Mouse (Mus musculus) gastrocnemius, postnatal 36 days (tissue): ENCODE measurements around the gene Tnnc2. TPM values are rescaled to one million over a fixed set of nuclear protein-coding genes. Genes with fewer than 3 reads are reported as not detected.

Experiments used
- DNase-seq, 2 experiments: peaks; one replicate each; pipeline ENCODE4 v3.0.0; 2022
- intact Hi-C: fragments of 180-260 bp; cut with DNase I; formaldehyde crosslinking; loops from one replicate; pipeline ENCODE4 v1.15.1; 2025
- total RNA-seq, 2 experiments: library from RNA; stranded (reverse); gene quantifications; 2 replicates each; pipeline ENCODE4 v1.2.3; 2021

Gene Tnnc2
- total RNA-seq, 2 experiments from 2014 or later: 16,945 to 17,744 TPM

GRCm38 (mm10) chr2:164777246-164778014, 2.3 kb downstream of the Tnnc2 start:
- intact Hi-C loops: no loop called here
- DNase-seq: peak in 1 of 2 experiments; percentile 18

- intact Hi-C loops: no loop called here
- no peak for DNase-seq
These were observed 3.0 kb downstream of the Tnnc2 start for GRCm38 (mm10) chr2:164776801-164777200.

- intact Hi-C loops: no loop called here
These were observed 3.6 kb downstream of the Tnnc2 start for GRCm38 (mm10) chr2:164776130-164776529.

GRCm38 (mm10) chr2:164773989-164774364, 5.8 kb downstream of the Tnnc2 start:
- intact Hi-C loops: no loop called here

More at GRCm38 (mm10) chr2:164776130-164776529, 3.6 kb downstream of the Tnnc2 start:
- DNase-seq: no peak

GRCm38 (mm10) chr2:164773229-164773988, 6.4 kb downstream of the Tnnc2 start:
- intact Hi-C loops: no loop called here
- DNase-seq: peak in 1 of 2 experiments; percentile 27

More at GRCm38 (mm10) chr2:164773989-164774364, 5.8 kb downstream of the Tnnc2 start:
- no peak for DNase-seq

- intact Hi-C loops: no loop called here
- DNase-seq: peak in 1 of 2 experiments; percentile 11
These were observed 8.6 kb downstream of the Tnnc2 start for GRCm38 (mm10) chr2:164771123-164771522.

- intact Hi-C loops: no loop called here
- peak in 1 of 2 experiments; percentile 6 for DNase-seq
These were observed 9.5 kb downstream of the Tnnc2 start for GRCm38 (mm10) chr2:164770279-164770678.

GRCm38 (mm10) chr2:164769258-164770037, 10.3 kb downstream of the Tnnc2 start, which contains the start of gene Ube2c:
Gene Ube2c (plus strand): TSS chr2:164769898.
- DNase-seq: peak; percentile 96 to 97
- intact Hi-C loops: no loop called here

- no peak for DNase-seq
- intact Hi-C loops: no loop called here
These were observed 11.8 kb downstream of the Tnnc2 start for GRCm38 (mm10) chr2:164767812-164768540.

- DNase-seq: no peak
- intact Hi-C loops: no loop called here
These were observed 13.9 kb downstream of the Tnnc2 start for GRCm38 (mm10) chr2:164765841-164766240.

GRCm38 (mm10) chr2:164762593-164762992, 17.2 kb downstream of the Tnnc2 start:
- intact Hi-C loops: no loop called here

GRCm38 (mm10) chr2:164761971-164762370, 17.8 kb downstream of the Tnnc2 start:
- DNase-seq: no peak
- intact Hi-C loops: no loop called here

More at GRCm38 (mm10) chr2:164762593-164762992, 17.2 kb downstream of the Tnnc2 start:
- DNase-seq: no peak

GRCm38 (mm10) chr2:164761502-164761901, 18.3 kb downstream of the Tnnc2 start:
- intact Hi-C loops: no loop called here

GRCm38 (mm10) chr2:164760059-164760833, 19.5 kb downstream of the Tnnc2 start:
- intact Hi-C loops: no loop called here
- DNase-seq: no peak

More at GRCm38 (mm10) chr2:164761502-164761901, 18.3 kb downstream of the Tnnc2 start:
- no peak for DNase-seq

- no peak for DNase-seq
- intact Hi-C loops: no loop called here
These were observed 21.1 kb downstream of the Tnnc2 start for GRCm38 (mm10) chr2:164758692-164759091.

- intact Hi-C loops: no loop called here
- DNase-seq: no peak
These were observed 21.9 kb downstream of the Tnnc2 start for GRCm38 (mm10) chr2:164757841-164758240.

GRCm38 (mm10) chr2:164754800-164755199, 25.0 kb downstream of the Tnnc2 start:
- DNase-seq: no peak
- intact Hi-C loops: no loop called here

- intact Hi-C loops: no loop called here
- no peak for DNase-seq
These were observed 25.7 kb downstream of the Tnnc2 start for GRCm38 (mm10) chr2:164754105-164754504.

GRCm38 (mm10) chr2:164752454-164752853, 27.3 kb downstream of the Tnnc2 start:
- no peak for DNase-seq
- intact Hi-C loops: no loop called here
